Mouse (Mus musculus) heart, embryonic 13.5 days (tissue): ENCODE measurements at regions not wholly inside any gene's neighbourhood (a gene's known extent, or its start where the extent isn't known, plus 50 kb on each side); places are given as distances from the start of the nearest gene placed in this dataset.

Source experiments
- ATAC-seq: fragments of 200-750 bp; cut with Nextera tagmentation; 2 replicates; pipeline ENCODE4 v1.8.0; 2017; ENCODE audit warnings: moderate TSS enrichment; ENCODE audit not compliant: insufficient number of reproducible peaks, low FRiP score, low TSS enrichment; ENCODE audit errors: extremely low read depth
- H3K27ac ChIP-seq: fragments of 300-500 bp; sonication (generic); replicated peaks from 2 replicates; pipeline ENCODE4 v1.5.1; 2015; ENCODE audit warnings: moderate library complexity, mild to moderate bottlenecking, inconsistent platforms
- H3K27me3 ChIP-seq: fragments of 300-500 bp; sonication (generic); replicated peaks from 2 replicates; pipeline ENCODE4 v1.6.1; 2015; ENCODE audit warnings: mild to moderate bottlenecking, inconsistent platforms
- H3K36me3 ChIP-seq: fragments of 300-500 bp; sonication (generic); 2 replicates; pipeline ENCODE4 v1.6.1; 2015; ENCODE audit warnings: mild to moderate bottlenecking, inconsistent platforms
- H3K4me1 ChIP-seq: fragments of 300-500 bp; sonication (generic); 2 replicates; pipeline ENCODE4 v1.6.1; 2015; ENCODE audit warnings: inconsistent platforms
- H3K4me2 ChIP-seq: fragments of 300-500 bp; sonication (generic); 2 replicates; pipeline ENCODE4 v1.6.1; 2015; ENCODE audit warnings: inconsistent platforms, mild to moderate bottlenecking, moderate library complexity
- H3K4me3 ChIP-seq: fragments of 300-500 bp; sonication (generic); 2 replicates; pipeline ENCODE4 v1.5.1; 2015; ENCODE audit warnings: moderate library complexity, mild to moderate bottlenecking, inconsistent platforms
- H3K9ac ChIP-seq: fragments of 300-500 bp; sonication (generic); 2 replicates; pipeline ENCODE4 v1.6.1; 2015; ENCODE audit warnings: inconsistent platforms, mild to moderate bottlenecking, moderate library complexity
- H3K9me3 ChIP-seq: fragments of 300-500 bp; sonication (generic); 2 replicates; pipeline ENCODE4 v1.6.1; 2016; ENCODE audit warnings: inconsistent platforms
- WGBS: fragments of 180-500 bp; shearing (Covaris S2); methylation state at CpG from one replicate; pipeline ENCODE4 v1.1.7; 2015; ENCODE audit warnings: mixed read lengths; 5-methylcytosine and 5-hydroxymethylcytosine counted together

DNA sequence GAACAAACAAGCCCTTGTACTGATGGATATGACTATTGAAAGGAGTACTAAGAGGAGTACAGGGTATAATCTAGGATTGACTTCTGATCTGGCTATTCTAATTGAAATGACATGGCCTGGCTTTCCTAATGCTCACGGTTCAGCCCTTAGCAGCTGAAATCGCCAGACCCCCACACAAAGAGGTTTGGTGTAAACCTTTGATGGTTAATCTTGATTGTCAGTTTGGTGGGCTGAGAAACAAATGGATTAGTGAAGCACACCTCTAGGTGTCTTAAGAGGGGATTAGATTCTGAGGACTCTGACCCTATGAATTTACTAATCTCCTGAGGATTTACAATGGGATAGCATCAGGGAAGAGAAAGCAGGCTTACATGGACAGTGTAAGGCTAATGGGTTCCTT lies 623.4 kb upstream of the Adamts9 start:
- H3K9ac ChIP-seq: no peak overlapping the region
- H3K36me3 ChIP-seq: no peaks in the 10 kb centered on the region
- H3K9me3 ChIP-seq: no peaks in the 10 kb centered on the region
- H3K4me1 ChIP-seq: no peaks in the 10 kb centered on the region
- ATAC-seq: no peak
- H3K4me3 ChIP-seq: no peak overlapping the region
- no peak overlapping the region for H3K4me2 ChIP-seq
- 22% methylated on average over 2 of the region's 2 CpGs for WGBS
- no peaks in the 10 kb centered on the region for H3K27me3 ChIP-seq
- H3K27ac ChIP-seq: no peak overlapping the region

DNA sequence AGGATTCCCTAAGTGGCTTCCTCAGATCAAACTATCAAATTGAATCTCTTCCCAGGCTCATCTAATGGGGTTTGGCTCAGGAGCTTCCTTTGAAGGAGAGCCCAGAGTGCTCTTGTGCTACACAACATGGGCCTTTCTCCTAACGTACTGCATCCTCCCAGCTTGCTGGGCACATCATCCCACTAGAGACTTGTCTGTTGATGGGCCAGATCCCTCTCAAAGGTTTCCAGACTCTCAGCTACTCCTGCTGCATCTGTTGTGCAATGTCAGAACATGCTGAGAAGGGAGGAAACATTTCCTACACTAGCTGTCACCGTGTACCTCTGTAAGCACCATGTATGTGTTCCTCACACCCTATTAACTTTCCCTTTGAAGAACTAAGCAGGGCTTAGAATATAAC lies 605.0 kb upstream of the Adamts9 start:
- Histone ChIP-seq H3K4me3 (no peak overlapping the region), H3K9ac (no peak overlapping the region), H3K4me1 (peaks cover 4% of the 10 kb centered on the region), H3K36me3 (no peaks in the 10 kb centered on the region), H3K27me3 (no peaks in the 10 kb centered on the region), H3K27ac (no peak overlapping the region), H3K9me3 (no peaks in the 10 kb centered on the region), H3K4me2 (no peak overlapping the region)
- 73% methylated on average over 2 of the region's 2 CpGs for WGBS
- no peak for ATAC-seq

DNA sequence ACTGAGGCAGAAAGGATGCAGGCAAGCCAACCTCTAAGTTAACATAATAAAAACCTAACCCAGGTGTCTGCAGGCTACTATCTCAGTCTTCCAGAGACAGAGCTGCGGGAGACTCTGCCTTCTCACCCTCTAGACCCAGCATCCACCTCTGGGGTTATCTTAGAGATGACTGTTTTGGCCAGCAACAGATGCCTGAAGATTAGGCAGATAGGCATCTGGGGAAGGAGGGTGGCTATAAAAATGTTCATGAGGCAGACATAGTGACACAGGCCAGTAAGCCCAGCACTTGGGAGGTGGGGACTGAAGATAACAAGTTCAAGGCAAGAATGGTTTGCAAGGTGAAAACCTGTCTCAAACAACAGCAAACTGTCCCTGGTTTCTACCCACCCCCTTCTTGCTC lies 601.0 kb upstream of the Adamts9 start:
- H3K9me3 ChIP-seq: no peaks in the 10 kb centered on the region
- H3K4me2 ChIP-seq: no peak overlapping the region
- no peak for ATAC-seq

DNA sequence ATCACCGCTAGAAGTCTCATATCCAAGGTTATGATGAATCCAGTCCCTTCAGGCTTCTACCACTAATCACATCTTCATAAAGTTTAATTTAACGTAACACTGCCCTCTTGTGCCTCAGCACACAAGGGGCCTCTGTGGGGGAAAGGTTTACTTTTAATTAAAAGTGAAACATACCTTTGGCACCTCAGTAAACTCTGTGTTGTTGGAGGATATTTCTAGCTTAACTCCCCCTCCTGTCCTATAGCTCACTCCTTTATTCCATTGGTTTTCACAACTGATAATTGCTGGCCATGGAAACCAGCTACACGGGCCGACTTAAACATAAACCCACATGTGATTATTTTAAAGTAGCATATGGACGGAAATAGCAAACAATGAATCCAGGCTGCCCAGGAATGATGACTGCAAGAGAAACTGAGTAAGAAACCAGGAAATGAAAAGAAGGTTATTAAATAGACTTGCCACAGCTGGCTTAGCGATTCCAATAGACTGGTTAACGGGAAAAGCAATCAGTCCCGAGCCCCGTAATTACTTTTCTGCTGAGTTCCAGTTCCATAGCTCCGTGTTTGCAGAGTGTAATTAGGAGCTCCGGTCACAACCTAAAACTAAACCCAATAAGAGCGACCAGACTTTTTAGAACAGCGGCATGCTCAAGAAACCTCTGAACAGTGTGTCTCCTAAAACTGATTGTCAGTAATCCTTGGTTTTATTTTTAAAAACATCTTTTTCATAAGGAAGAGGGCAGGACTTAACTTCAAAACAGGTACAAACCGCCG lies 600.2 kb upstream of the Adamts9 start:
- Histone ChIP-seq H3K9ac (no peak overlapping the region), H3K36me3 (no peaks in the 10 kb centered on the region), H3K4me1 (no peaks in the 10 kb centered on the region), H3K9me3 (no peaks in the 10 kb centered on the region), H3K4me3 (no peak overlapping the region), H3K27ac (no peak overlapping the region), H3K27me3 (0 out of 2 replicates have a peak, but pooled peaks cover 3% of the 10 kb centered on the region), H3K4me2 (peak overlapping the region; percentile 18; the same call in 1 of the 2 replicates)
- 59% methylated on average over 15 of the region's 15 CpGs for WGBS
- ATAC-seq: no peak

More for the DNA sequence above, 601.0 kb upstream of the Adamts9 start:
- H3K27me3 ChIP-seq: 0 out of 2 replicates have a peak, but pooled peaks cover 3% of the 10 kb centered on the region
- H3K4me3 ChIP-seq: no peak overlapping the region
- H3K9ac ChIP-seq: no peak overlapping the region
- no peak overlapping the region for H3K27ac ChIP-seq
- no peaks in the 10 kb centered on the region for H3K36me3 ChIP-seq
- WGBS: 37% methylated on average over 1 of the region's 1 CpGs
- no peaks in the 10 kb centered on the region for H3K4me1 ChIP-seq

DNA sequence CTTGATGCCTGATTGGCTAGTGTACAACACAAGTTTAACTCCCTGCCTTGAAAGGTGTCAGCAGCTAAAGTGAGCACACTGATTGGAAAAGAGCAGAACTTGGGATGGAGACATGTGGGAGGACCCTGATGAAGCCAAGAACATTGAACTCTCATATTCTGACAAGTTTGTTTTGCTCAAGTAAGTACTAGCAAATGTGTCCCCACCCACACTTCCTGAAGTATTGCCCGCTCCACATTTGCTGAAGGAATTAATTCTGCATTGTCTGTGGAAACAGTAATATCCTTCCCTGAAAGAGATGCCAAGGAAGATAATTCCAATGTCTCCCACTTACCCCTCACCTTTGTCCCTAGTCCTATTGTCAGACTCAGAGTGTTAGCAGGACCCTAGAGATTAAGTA lies 596.3 kb upstream of the Adamts9 start:
- Histone ChIP-seq H3K9ac (no peak overlapping the region), H3K4me3 (no peak overlapping the region), H3K9me3 (no peaks in the 10 kb centered on the region), H3K4me2 (no peak overlapping the region), H3K27ac (no peak overlapping the region), H3K36me3 (no peaks in the 10 kb centered on the region), H3K4me1 (no peaks in the 10 kb centered on the region), H3K27me3 (0 out of 2 replicates have a peak, but pooled peaks cover 3% of the 10 kb centered on the region)
- no peak for ATAC-seq
- 73% methylated on average over 1 of the region's 1 CpGs for WGBS

DNA sequence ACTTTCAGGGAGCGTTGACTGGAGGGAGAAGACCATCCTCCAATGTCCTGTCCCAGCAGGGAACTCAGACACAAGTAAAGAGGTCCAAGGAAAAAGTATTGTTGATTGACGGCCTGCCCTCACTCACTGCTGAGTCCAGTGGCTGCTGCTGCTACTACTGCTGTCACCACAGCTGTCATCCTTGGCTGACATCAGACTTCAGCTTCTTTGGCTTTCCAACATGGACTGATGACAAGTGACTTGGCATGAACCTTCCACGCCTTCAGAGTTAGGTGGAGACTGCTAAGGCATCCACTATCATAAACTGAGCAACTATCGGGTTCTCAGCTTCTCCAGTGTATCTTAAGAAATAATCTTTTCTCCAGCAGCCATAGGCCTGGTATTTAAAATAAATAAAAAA lies 595.9 kb upstream of the Adamts9 start:
- Histone ChIP-seq H3K36me3 (no peaks in the 10 kb centered on the region), H3K9ac (no peak overlapping the region), H3K4me3 (no peak overlapping the region), H3K4me1 (no peaks in the 10 kb centered on the region), H3K4me2 (no peak overlapping the region), H3K9me3 (no peaks in the 10 kb centered on the region), H3K27me3 (0 out of 2 replicates have a peak, but pooled peaks cover 3% of the 10 kb centered on the region), H3K27ac (no peak overlapping the region)
- no peak for ATAC-seq
- WGBS: 58% methylated on average over 4 of the region's 4 CpGs

DNA sequence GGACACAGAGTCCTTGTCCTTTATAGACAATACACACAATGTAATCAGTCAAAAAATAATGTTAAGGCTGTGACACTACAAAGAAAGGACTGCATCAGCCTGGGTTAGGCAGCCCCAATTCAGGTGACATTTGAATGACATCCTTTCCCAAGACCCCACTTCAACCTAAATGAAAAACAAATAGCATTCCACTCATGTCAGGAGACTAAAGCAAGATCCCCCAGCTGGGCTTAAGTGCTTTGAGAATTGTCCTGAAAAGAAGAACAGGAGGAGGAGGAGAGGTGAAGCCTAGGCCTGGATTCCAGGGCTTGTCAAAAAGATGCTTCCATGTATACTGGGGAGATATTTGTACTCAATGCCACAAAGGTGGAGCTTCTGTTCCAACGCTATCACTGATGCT lies 594.7 kb upstream of the Adamts9 start:
- Histone ChIP-seq H3K4me1 (no peaks in the 10 kb centered on the region), H3K27me3 (0 out of 2 replicates have a peak, but pooled peaks cover 3% of the 10 kb centered on the region), H3K4me2 (no peak overlapping the region), H3K4me3 (no peak overlapping the region), H3K9ac (no peak overlapping the region), H3K27ac (no peak overlapping the region), H3K36me3 (no peaks in the 10 kb centered on the region), H3K9me3 (no peaks in the 10 kb centered on the region)
- 64% methylated on average over 1 of the region's 1 CpGs for WGBS
- ATAC-seq: no peak

DNA sequence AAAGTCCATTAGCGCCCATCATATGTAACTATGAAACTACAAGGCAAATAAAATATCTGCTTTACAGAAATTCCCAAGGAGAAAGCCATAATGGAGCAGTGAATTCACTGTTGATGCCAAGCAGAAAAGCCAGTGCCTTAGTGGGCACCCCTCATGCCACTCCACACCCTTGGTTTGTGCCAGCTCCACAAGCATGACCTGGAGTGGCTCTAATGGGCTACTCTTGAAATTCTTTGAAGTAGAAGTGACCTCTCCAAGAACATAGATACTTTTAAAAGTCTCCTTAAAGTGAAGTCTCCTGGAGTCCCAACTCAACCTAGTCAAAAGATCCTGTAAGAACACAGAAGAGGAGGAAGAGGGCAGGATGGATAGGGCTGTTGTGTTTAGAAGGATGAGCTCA lies 593.8 kb upstream of the Adamts9 start:
- H3K9me3 ChIP-seq: no peaks in the 10 kb centered on the region
- no peak overlapping the region for H3K4me2 ChIP-seq
- H3K27me3 ChIP-seq: 0 out of 2 replicates have a peak, but pooled peaks cover 3% of the 10 kb centered on the region
- no peak overlapping the region for H3K4me3 ChIP-seq
- H3K36me3 ChIP-seq: no peaks in the 10 kb centered on the region
- H3K4me1 ChIP-seq: no peaks in the 10 kb centered on the region
- WGBS: 77% methylated on average over 1 of the region's 1 CpGs
- H3K9ac ChIP-seq: no peak overlapping the region
- no peak overlapping the region for H3K27ac ChIP-seq
- ATAC-seq: no peak

DNA sequence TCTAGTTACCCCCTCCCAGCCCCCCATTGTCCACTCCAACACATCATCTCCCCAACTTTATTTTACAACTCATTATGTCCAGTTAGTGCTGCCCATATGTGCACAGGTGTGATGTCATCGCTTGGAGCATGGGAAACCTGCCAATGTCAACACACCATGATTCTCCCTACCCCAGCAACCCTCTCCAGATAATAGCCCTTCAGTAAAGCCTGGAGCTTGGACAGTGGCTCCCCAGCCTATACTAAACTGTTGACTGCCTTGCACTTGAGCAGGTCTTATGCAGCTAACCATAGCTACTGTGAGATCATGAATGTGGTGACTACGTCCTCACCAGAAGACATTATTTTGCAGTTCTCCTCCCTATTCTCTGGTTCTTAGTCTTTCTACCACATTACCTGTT lies 570.5 kb upstream of the Adamts9 start:
- H3K4me3 ChIP-seq: no peak overlapping the region
- H3K27ac ChIP-seq: no peak overlapping the region
- 0 out of 2 replicates have a peak, but pooled peaks cover 3% of the 10 kb centered on the region for H3K4me1 ChIP-seq
- H3K4me2 ChIP-seq: no peak overlapping the region
- H3K9me3 ChIP-seq: no peaks in the 10 kb centered on the region
- no peaks in the 10 kb centered on the region for H3K27me3 ChIP-seq
- no peaks in the 10 kb centered on the region for H3K36me3 ChIP-seq
- H3K9ac ChIP-seq: no peak overlapping the region
- 74% methylated on average over 2 of the region's 2 CpGs for WGBS
- ATAC-seq: no peak

DNA sequence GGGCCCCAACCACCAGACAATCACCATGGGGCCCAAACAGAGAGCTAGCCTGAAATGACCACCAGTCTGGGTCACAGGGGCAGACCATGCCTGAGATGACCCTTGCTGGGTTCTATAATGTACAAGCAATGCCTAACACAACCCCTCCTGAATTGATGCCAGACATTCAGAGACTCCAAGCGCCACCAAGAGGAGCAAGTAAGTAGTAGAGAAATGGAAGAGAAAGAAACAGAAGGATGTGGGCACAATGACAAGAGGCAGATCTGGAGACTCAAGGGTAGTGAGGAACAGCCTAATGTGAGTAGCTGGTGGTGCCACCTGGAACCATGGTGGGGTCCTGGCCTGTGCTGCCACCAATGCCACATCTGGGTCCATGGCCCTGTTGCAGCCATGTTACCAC lies 566.6 kb upstream of the Adamts9 start:
- H3K9me3 ChIP-seq: no peaks in the 10 kb centered on the region
- 0 out of 2 replicates have a peak, but pooled peaks cover 3% of the 10 kb centered on the region for H3K4me1 ChIP-seq
- no peak overlapping the region for H3K4me2 ChIP-seq
- 42% methylated on average over 1 of the region's 1 CpGs for WGBS
- H3K27me3 ChIP-seq: no peaks in the 10 kb centered on the region
- H3K9ac ChIP-seq: no peak overlapping the region
- H3K4me3 ChIP-seq: no peak overlapping the region
- H3K36me3 ChIP-seq: no peaks in the 10 kb centered on the region
- H3K27ac ChIP-seq: no peak overlapping the region
- ATAC-seq: no peak

DNA sequence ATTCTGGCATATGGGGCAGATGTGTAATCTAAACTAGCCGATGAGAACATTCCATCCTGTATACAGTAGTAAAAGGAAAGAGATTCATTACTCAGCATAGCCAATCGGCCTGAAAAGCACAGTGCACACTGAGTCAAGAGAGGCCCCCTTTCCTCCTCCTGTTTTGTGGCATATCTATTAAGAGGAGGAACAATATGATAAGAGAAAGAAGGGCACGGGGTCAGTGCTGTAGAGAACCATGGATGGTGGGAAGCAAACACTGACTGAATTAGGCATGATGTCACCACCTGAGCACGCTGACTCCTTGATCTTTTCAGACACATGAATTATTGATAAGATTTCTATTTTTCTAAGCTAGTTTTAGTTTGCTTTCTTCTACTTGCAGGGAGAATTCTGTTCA lies 554.5 kb upstream of the Adamts9 start:
- H3K27ac ChIP-seq: peak overlapping the region; percentile 59; the same call in 1 of the 2 replicates
- ATAC-seq: no peak
- H3K4me3 ChIP-seq: no peak overlapping the region
- no peak overlapping the region for H3K9ac ChIP-seq
- peaks cover 16% of the 10 kb centered on the region for H3K4me1 ChIP-seq
- no peaks in the 10 kb centered on the region for H3K27me3 ChIP-seq
- H3K4me2 ChIP-seq: no peak overlapping the region
- WGBS: 16% methylated on average over 4 of the region's 4 CpGs
- H3K36me3 ChIP-seq: no peaks in the 10 kb centered on the region
- H3K9me3 ChIP-seq: no peaks in the 10 kb centered on the region

DNA sequence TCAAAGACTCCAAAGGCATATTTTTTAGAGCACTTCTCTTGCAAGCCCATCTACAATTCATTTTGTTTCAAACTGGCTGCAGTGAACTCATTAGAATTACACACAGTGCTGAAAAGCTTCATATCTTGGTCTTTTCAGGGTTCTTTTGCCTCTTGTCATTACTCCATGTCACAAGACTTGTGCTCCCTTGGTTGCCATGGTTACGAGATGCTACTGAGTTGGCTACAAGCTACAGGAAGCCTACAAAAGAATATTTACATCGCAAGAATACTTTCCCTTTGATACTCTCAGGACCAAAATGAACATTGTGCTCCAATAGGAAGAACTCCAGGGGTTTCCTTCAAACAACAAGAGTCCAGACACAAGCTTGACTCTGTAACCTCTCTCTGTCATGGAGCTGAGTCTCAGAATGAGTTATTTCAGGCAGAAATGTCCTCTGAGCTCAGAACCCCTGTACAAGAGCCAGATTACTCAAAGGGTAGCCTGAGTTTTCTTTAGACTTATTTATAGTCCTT lies 545.2 kb upstream of the Adamts9 start:
- Histone ChIP-seq H3K9me3 (no peaks in the 10 kb centered on the region), H3K4me3 (no peak overlapping the region), H3K36me3 (no peaks in the 10 kb centered on the region), H3K4me1 (peaks cover 12% of the 10 kb centered on the region), H3K27ac (no peak overlapping the region), H3K4me2 (no peak overlapping the region), H3K9ac (no peak overlapping the region), H3K27me3 (no peaks in the 10 kb centered on the region)
- no peak for ATAC-seq
- 68% methylated on average over 2 of the region's 2 CpGs for WGBS
